Mouse (Mus musculus) C2C12 (cell line): Measurements from ENCODE around the gene Casc1. TPM values are rescaled to one million over a fixed set of nuclear protein-coding genes. Genes with fewer than 3 reads are reported as not detected.

Experiments used
- H3K27me3 ChIP-seq: one replicate; pipeline ENCODE4 v1.6.1; 2011; ENCODE audit not compliant: control insufficient read depth, insufficient read depth, insufficient read length
- H3K36me3 ChIP-seq: one replicate; pipeline ENCODE4 v1.6.1; 2011; ENCODE audit not compliant: control insufficient read depth, insufficient read depth
- H3K4me3 ChIP-seq: one replicate; pipeline ENCODE4 v1.5.1; 2011; ENCODE audit warnings: mild to moderate bottlenecking, control low read depth; ENCODE audit not compliant: poor library complexity, insufficient read depth, severe bottlenecking
- H3K79me2 ChIP-seq: one replicate; pipeline ENCODE4 v1.6.1; 2011; ENCODE audit not compliant: control insufficient read depth, insufficient read depth
- H3K79me3 ChIP-seq: one replicate; pipeline ENCODE4 v1.6.1; 2011; ENCODE audit warnings: low read depth, control low read depth
- H3ac ChIP-seq: one replicate; pipeline ENCODE3; 2011; ENCODE audit warnings: low read depth; ENCODE audit not compliant: control insufficient read depth, insufficient read length
- CEBPB ChIP-seq: IDR thresholded peaks from one replicate; pipeline ENCODE4 v1.6.1; 2011; ENCODE audit warnings: low read depth, mild to moderate bottlenecking, control low read depth, moderate library complexity
- CTCF ChIP-seq: IDR thresholded peaks from one replicate; pipeline ENCODE4 v1.5.1; 2011; ENCODE audit not compliant: control insufficient read depth, insufficient read depth, insufficient read length
- FOSL1 ChIP-seq: IDR thresholded peaks from one replicate; pipeline ENCODE4 v1.8.0; 2011; ENCODE audit warnings: mild to moderate bottlenecking, low read length; ENCODE audit not compliant: poor library complexity, insufficient read depth, severe bottlenecking
- MAX ChIP-seq: IDR thresholded peaks from one replicate; pipeline ENCODE4 v1.6.1; 2011; ENCODE audit warnings: mild to moderate bottlenecking, control low read depth
- MYOD1 ChIP-seq: IDR thresholded peaks from one replicate; pipeline ENCODE4 v1.6.1; 2011; ENCODE audit warnings: low read depth; ENCODE audit not compliant: control insufficient read depth, insufficient read length
- MYOG ChIP-seq: IDR thresholded peaks from one replicate; pipeline ENCODE4 v1.6.1; 2011; ENCODE audit not compliant: control insufficient read depth, insufficient read length; ENCODE audit errors: extremely low read depth
- USF1 ChIP-seq: IDR thresholded peaks from one replicate; pipeline ENCODE4 v1.6.1; 2011; ENCODE audit warnings: low read depth, mild to moderate bottlenecking, control low read depth, moderate library complexity
- polyA plus RNA-seq: library from polyadenylated mRNA; unstranded; fragments of >200 nt; fragmentation: generic; extraction: Trizol; gene quantifications from one replicate; pipeline ENCODE4 v1.2.1, GENCODE M21; 2012; ENCODE audit warnings: missing spikeins

Gene Casc1
- polyA plus RNA-seq, 1 experiment = 0.25 TPM

- Histone ChIP-seq H3K4me3 (no peak overlapping the region), H3K27me3 (no peaks in the 10 kb centered on the region), H3K79me3 (peaks cover 80% of the 10 kb centered on the region), H3K36me3 (peaks cover 60% of the 10 kb centered on the region), H3ac (no peak overlapping the region), H3K79me2 (peaks cover 99% of the 10 kb centered on the region)
- TF ChIP-seq USF1 (no peak), FOSL1 (no peak), MYOD1 (no peak), MYOG (no peak), CTCF (no peak), MAX (no peak), CEBPB (no peak)
Observed at GRCm38 (mm10) chr6:145237148-145237547, 26.3 kb upstream of the Casc1 start.

GRCm38 (mm10) chr6:145235367-145235766 is 24.6 kb upstream of the Casc1 start:
- H3K36me3 ChIP-seq = peaks cover 60% of the 10 kb centered on the region
- no peak overlapping the region for H3K4me3 ChIP-seq
- TF ChIP-seq MYOD1 (no peak), FOSL1 (no peak), MYOG (no peak), CTCF (no peak), MAX (no peak), CEBPB (no peak), USF1 (no peak)
- H3K79me3 ChIP-seq = peaks cover 67% of the 10 kb centered on the region
- no peaks in the 10 kb centered on the region for H3K27me3 ChIP-seq
- H3K79me2 ChIP-seq = peaks cover 87% of the 10 kb centered on the region
- no peak overlapping the region for H3ac ChIP-seq

GRCm38 (mm10) chr6:145234391-145234790 is 23.6 kb upstream of the Casc1 start:
- no peak for TF ChIP-seq CTCF
- no peak for TF ChIP-seq MYOD1
- TF ChIP-seq CEBPB = no peak
- TF ChIP-seq MAX = no peak
- TF ChIP-seq FOSL1 = no peak
- TF ChIP-seq USF1 = no peak
- TF ChIP-seq MYOG = no peak
- Histone ChIP-seq H3K4me3 (no peak overlapping the region), H3ac (no peak overlapping the region), H3K79me3 (peaks cover 59% of the 10 kb centered on the region), H3K27me3 (no peaks in the 10 kb centered on the region), H3K79me2 (peaks cover 77% of the 10 kb centered on the region), H3K36me3 (peaks cover 60% of the 10 kb centered on the region)

- H3K79me3 ChIP-seq = peaks cover 10% of the 10 kb centered on the region
- peaks cover 34% of the 10 kb centered on the region for H3K79me2 ChIP-seq
- H3K4me3 ChIP-seq = no peak overlapping the region
- H3ac ChIP-seq = no peak overlapping the region
- no peak for TF ChIP-seq MAX
- no peak for TF ChIP-seq FOSL1
- no peak for TF ChIP-seq USF1
- no peak for TF ChIP-seq CEBPB
- TF ChIP-seq MYOD1 = no peak
- no peak for TF ChIP-seq CTCF
- TF ChIP-seq MYOG = no peak
- peaks cover 71% of the 10 kb centered on the region for H3K36me3 ChIP-seq
- no peaks in the 10 kb centered on the region for H3K27me3 ChIP-seq
Observed at GRCm38 (mm10) chr6:145226296-145226695, 15.5 kb upstream of the Casc1 start.

GRCm38 (mm10) chr6:145224246-145224645 is 13.4 kb upstream of the Casc1 start:
- Histone ChIP-seq H3K79me2 (peaks cover 33% of the 10 kb centered on the region), H3K36me3 (peaks cover 66% of the 10 kb centered on the region)
- TF ChIP-seq MAX (no peak), USF1 (no peak), MYOG (no peak)

GRCm38 (mm10) chr6:145215826-145216225 is 5.0 kb upstream of the Casc1 start:
- Histone ChIP-seq H3K79me2 (no peaks in the 10 kb centered on the region), H3K4me3 (no peak overlapping the region), H3K27me3 (no peaks in the 10 kb centered on the region), H3K36me3 (peaks cover 48% of the 10 kb centered on the region), H3K79me3 (peaks cover 2% of the 10 kb centered on the region), H3ac (no peak overlapping the region)
- TF ChIP-seq USF1 = no peak
- no peak for TF ChIP-seq CEBPB
- no peak for TF ChIP-seq FOSL1
- TF ChIP-seq CTCF = no peak
- TF ChIP-seq MAX = no peak
- TF ChIP-seq MYOG = no peak
- TF ChIP-seq MYOD1 = no peak

More at GRCm38 (mm10) chr6:145224246-145224645, 13.4 kb upstream of the Casc1 start:
- H3K79me3 ChIP-seq = peaks cover 7% of the 10 kb centered on the region
- H3K4me3 ChIP-seq = no peak overlapping the region
- H3ac ChIP-seq = no peak overlapping the region
- H3K27me3 ChIP-seq = no peaks in the 10 kb centered on the region
